Mouse (Mus musculus) right cerebral cortex, adult 18-20 months (tissue): Measurements from ENCODE around the gene Irf2.

Experiments
- DNase-seq: peaks from one replicate; pipeline ENCODE4 v3.0.0; 2022; ENCODE audit warnings: mixed read lengths

The Irf2 gene

GRCm38 (mm10) chr8:46732381-46732915 lies 7.1 kb upstream of the Irf2 start:
- DNase-seq, result no peak

DNA sequence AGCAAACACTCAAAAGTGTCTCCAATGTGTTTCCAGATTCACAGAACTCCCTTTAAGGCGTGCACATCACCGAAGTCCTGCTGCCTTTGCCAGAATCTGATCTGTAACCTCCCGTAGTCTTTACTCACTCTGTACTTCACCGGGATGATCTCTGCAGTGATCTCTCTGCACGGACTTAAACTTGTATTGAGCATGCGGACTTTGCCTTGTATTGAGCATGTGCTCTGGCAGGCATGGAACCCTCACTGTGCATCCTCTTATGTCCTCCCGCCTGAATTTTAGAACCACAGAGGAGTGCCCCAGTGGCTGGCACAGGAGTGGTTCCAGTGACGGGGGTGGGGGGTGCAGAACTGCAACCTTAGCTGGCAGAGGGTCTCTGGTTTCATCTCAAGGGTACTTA lies 5.9 kb upstream of the Irf2 start:
- no peak for DNase-seq

DNA sequence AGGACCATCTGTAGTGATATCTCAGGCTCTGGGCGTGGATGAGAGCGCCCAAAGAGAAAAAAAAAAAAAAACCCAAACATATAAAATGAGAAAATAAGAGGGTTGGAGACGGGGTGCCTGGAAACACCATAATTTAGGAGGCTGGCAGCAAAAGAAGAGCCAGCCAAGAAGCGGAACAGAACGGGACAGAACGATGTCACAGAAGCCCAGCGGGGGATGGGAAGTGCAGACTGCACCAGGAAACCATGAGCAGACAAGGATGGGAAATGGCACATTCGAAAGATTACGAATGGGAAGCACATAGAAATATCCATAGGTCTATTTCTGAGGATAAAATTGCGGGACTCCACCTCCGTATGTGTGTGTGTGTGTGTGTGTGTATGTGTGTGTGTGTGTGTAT lies 4.0 kb upstream of the Irf2 start:
- DNase-seq, result no peak

DNA sequence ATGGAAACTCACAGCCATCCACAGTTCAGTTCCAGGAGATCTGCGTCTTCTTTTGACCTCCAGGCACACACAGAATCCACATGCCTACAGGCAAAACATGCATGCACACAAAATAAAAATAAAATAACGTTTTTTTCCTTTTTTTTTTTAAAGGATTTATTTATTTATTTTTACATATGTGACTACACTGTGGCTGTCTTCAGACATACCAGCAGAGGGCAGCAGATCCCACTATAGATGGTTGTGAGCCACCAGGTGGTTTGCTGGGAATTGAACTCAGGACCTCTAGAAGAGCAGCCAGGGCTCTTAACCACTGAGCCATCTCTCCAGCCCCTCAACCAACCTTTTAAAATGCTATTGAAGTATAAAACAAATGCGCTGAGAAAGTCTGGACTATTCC lies 3.3 kb upstream of the Irf2 start:
- DNase-seq, result no peak

DNA sequence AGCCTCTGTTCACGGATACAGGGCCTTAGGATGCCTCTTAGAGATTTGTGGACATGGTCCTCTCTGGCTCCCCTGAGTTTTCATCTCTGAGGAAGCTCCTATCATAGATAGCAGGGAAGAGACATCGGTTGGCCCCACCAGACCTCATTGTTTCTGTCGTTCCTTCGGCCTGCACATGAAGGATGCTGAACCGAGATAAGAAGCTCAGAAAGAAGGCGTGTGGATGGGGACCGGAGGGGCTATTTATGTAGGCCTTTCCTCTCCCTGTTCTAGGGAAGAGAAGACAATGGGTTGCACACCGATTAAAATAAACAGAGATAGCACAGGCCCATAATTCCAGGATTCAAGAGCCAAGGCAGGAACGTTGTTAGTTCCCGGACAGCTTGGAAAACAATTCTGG lies 2.1 kb upstream of the Irf2 start:
- no peak for DNase-seq

DNA sequence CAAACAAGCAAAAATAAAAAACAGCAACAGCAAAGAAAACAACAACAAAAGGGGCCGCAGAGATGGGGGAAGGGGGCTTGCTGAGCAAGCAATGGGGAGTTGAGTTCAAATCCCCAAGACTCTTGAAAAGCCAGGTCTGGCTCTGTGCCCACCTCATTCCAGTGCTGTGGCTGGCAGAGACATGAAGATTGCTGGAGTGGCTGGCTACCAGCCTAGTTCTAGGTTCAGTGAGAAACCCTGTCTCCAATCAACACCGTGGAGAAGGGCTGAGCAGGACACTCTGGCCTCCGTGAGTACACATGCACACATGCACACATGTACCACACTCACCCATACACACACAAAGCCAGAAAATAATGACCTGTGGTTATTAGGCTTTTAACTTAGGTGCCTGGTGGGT lies 1.6 kb upstream of the Irf2 start:
- DNase-seq, result no peak

DNA sequence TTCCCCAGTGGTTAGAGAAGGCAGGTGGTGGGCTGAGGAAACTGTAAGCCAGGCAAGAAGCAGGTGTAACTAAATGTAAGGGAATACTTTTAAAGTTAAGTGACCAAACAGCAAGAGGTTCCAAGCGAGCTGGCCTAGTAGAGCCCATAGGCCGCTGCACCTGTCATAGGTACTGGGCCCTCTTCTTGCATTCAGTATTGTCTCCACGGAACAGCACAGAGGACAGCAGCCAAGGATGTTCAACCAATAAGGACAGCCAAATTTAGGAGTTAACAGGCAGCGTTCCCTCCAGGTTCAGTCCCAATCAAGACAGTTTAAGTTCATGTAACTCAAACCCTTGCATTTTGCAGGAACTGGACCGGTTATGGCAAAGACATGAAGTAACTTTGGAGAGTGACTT lies 931 bp upstream of the Irf2 start:
- no peak for DNase-seq

GRCm38 (mm10) chr8:46739956-46740512 lies 502 bp downstream of the Irf2 start:
- DNase-seq, result no peak

- DNase-seq, result peak; percentile 65
Measured at GRCm38 (mm10) chr8:46740513-46741280, 1.2 kb downstream of the Irf2 start.

GRCm38 (mm10) chr8:46741281-46741791 lies 1.8 kb downstream of the Irf2 start:
- peak; percentile 42 for DNase-seq

DNA sequence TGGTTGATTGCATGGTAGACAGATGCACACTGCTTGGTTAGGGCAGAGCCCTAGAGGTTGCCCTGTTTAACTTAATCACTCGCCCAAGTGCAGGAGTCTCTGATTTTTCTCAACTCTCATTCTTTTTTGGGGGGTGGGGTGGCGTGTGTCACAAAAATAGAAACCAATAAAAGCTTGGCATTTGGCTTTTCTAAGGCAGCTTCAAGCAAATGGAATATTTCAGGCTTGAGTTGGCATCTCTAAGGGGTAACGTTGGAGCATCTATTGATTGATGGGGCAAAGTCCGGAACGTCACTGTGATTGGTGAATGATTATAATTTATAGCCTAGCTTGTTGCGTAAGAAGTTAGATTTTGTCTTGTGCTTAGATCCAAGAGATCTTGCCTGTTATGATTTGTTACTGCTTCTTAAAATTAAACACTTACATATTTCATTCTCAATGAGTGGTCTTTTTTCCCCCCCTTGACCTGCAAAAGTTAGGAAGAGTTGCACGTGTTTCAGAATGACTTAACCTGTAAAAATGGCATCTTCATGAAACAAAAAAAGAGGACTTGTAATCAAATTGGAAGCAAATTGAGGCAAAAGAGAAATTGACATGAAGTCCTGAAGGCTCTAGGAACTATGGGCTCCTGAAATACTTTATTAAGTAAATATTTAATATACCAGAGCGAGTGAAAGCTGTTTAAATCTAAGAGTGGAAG lies 2.6 kb downstream of the Irf2 start:
- no peak for DNase-seq

- no peak for DNase-seq
Measured at GRCm38 (mm10) chr8:46742691-46743082, 3.2 kb downstream of the Irf2 start.

GRCm38 (mm10) chr8:46745464-46745863 lies 5.9 kb downstream of the Irf2 start:
- no peak for DNase-seq

GRCm38 (mm10) chr8:46747311-46747980 lies 7.9 kb downstream of the Irf2 start:
- DNase-seq, result no peak

- no peak for DNase-seq
Measured at GRCm38 (mm10) chr8:46750000-46750399, 10.5 kb downstream of the Irf2 start.

GRCm38 (mm10) chr8:46750566-46750965 lies 11.0 kb downstream of the Irf2 start:
- no peak for DNase-seq

DNA sequence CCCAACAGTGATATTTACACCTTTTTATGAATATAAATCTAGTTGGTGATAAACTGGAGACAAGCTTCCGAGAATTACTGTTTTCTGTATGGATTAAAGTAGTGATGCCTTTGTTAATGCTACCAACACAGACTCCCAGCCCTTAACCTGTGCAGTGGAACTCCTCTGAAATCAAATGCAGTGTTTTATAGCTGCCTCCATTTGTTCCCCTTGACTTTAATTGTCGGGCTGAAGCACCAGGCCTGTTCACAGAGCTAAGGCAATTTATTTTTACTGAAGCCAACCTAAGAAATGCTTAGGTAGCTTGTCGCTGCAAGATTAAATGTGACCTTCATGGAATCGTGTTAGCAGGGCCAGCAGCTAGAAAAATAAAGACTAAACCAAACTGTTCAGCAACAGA lies 11.6 kb downstream of the Irf2 start:
- DNase-seq, result no peak

- no peak for DNase-seq
Measured at GRCm38 (mm10) chr8:46752986-46753385, 13.5 kb downstream of the Irf2 start.

DNA sequence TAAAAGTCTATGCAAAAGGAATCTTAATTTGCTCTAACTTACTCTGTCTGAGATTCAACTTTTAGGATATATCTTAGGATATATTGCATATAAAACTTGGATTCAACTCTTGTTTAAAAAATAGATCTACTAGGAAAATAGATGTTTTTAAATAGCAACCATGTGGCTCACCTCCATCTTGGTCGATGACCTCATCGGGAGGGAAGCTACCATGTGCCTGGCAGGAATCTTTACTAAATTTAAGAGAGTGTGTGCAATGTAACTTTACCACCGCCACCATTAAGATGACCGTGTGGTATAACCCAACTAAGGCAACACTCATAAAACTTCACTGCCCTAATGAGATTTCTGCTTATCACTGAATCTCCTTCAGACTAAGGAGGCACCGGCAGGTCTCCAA lies 14.8 kb downstream of the Irf2 start:
- no peak for DNase-seq

- DNase-seq, result no peak
Measured at GRCm38 (mm10) chr8:46755731-46756333, 16.3 kb downstream of the Irf2 start.

DNA sequence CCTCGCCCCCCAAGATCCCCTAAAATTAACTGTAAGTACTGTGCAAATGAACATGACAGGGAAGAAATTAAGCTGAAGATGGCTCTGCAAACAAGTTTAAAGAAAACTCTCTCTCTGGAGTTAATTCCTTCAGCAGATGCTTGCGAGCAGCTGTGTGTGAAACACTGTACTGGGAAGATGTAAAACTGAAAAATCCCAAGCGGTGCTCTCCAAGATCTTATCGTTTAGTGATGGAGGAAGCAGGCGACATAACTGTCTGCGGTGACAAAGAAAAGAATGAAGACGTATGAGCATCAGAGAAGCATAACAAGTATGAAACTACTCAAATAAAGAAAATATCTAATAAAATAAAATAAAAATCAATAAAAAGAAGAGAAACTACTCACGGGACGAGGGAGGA lies 18.1 kb downstream of the Irf2 start:
- no peak for DNase-seq

DNA sequence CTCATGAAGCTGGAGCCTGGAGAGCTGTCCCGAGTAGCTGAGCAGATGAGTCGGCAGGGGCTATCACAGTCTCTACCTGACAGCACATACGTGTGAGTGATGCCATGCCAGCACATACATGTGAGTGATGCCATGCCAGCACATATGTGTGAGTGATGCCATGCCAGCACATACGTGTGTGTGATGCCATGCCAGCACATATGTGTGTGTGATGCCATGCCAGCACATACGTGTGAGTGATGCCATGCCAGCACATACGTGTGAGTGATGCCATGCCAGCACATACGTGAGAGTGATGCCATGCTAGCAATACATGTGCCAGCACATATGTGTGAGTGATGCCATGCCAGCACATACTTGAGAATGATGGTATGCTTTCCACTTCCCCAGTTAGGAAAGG lies 18.6 kb downstream of the Irf2 start:
- no peak for DNase-seq

DNA sequence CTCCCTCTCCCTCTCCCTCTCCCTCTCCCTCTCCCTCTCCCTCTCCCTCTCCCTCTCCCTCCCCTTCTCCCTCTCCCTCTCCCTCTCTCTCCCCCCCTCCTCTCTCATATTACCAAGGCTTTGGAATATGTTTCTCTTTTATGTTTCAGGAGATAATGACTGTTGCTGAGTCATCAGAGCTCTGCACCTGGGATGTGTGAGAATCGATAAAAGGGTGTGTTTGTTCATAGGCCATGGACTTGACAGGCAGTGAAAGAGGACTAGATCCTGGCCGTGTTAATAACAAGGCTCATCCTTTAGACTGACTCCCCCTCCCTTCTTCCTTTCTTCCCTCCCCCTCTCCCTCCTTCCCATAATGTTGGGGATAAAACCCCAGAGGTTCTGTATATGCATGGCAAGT lies 19.1 kb downstream of the Irf2 start:
- DNase-seq, result no peak
